Mouse (Mus musculus) olfactory bulb, adult 2 months (tissue): Measurements from ENCODE around the gene Mxi1. TPM values are rescaled to one million over a fixed set of nuclear protein-coding genes. Genes with fewer than 3 reads are reported as not detected.

Experiments used
- H3K27ac ChIP-seq: fragments of 200-500 bp; 2 replicates; pipeline ENCODE4 v1.5.1; 2012; ENCODE audit warnings: low read depth, low read length; ENCODE audit not compliant: insufficient read depth
- H3K4me1 ChIP-seq: fragments of 200-500 bp; 2 replicates; pipeline ENCODE4 v1.6.1; 2012; ENCODE audit warnings: low read length; ENCODE audit not compliant: control insufficient read depth, insufficient read depth
- H3K4me3 ChIP-seq: fragments of 200-500 bp; 2 replicates; pipeline ENCODE4 v1.5.1; 2012; ENCODE audit warnings: mild to moderate bottlenecking, low read depth, low read length, moderate library complexity; ENCODE audit not compliant: insufficient read depth
- CTCF ChIP-seq: fragments of 200-500 bp; IDR thresholded peaks from 2 replicates; pipeline ENCODE4 v1.5.1; 2012; ENCODE audit warnings: low read depth, mild to moderate bottlenecking, low read length, moderate library complexity; ENCODE audit not compliant: insufficient read depth
- POLR2A ChIP-seq: fragments of 200-500 bp; IDR thresholded peaks from 2 replicates; pipeline ENCODE4 v1.6.1; 2012; ENCODE audit warnings: mild to moderate bottlenecking, low read depth, low read length, moderate library complexity; ENCODE audit not compliant: insufficient read depth
- WGBS: fragments of 180-500 bp; shearing (Covaris S2); methylation state at CpG from one replicate; pipeline ENCODE4 v1.1.7; 2018; 5-methylcytosine and 5-hydroxymethylcytosine counted together
- polyA plus RNA-seq: library from polyadenylated mRNA; stranded (reverse); fragments of >200 nt; gene quantifications from 2 replicates; pipeline ENCODE4 v1.2.4, GENCODE M21; 2012; ENCODE audit warnings: low replicate concordance; ENCODE audit not compliant: missing spikeins, insufficient read depth, insufficient read length

Gene Mxi1
- polyA plus RNA-seq, 1 experiment: not detected

- TF ChIP-seq POLR2A: no peak
- no peak for TF ChIP-seq CTCF
- H3K4me1 ChIP-seq: peaks cover 27% of the 10 kb centered on the region
- H3K27ac ChIP-seq: peak overlapping the region; percentile 74
- no peak overlapping the region for H3K4me3 ChIP-seq
- WGBS: 60% methylated on average over 11 of the region's 11 CpGs
Observed at GRCm38 (mm10) chr19:53366057-53366775, 55.9 kb downstream of the Mxi1 start.

GRCm38 (mm10) chr19:53366881-53367280 is 56.6 kb downstream of the Mxi1 start:
- WGBS: 40% methylated on average over 7 of the region's 7 CpGs
- TF ChIP-seq POLR2A: no peak
- TF ChIP-seq CTCF: no peak
- peaks cover 24% of the 10 kb centered on the region for H3K4me1 ChIP-seq
- H3K27ac ChIP-seq: 0 out of 2 replicates have a peak overlapping the region, but pooled peaks have one; percentile 15
- H3K4me3 ChIP-seq: no peak overlapping the region

GRCm38 (mm10) chr19:53369469-53370043 is 59.2 kb downstream of the Mxi1 start:
- WGBS: 28% methylated on average over 14 of the region's 14 CpGs
- Histone ChIP-seq H3K27ac (no peak overlapping the region), H3K4me1 (peaks cover 24% of the 10 kb centered on the region), H3K4me3 (no peak overlapping the region)
- TF ChIP-seq POLR2A (no peak), CTCF (0 out of 2 replicates have a peak, but pooled peaks have one; percentile 29)

DNA sequence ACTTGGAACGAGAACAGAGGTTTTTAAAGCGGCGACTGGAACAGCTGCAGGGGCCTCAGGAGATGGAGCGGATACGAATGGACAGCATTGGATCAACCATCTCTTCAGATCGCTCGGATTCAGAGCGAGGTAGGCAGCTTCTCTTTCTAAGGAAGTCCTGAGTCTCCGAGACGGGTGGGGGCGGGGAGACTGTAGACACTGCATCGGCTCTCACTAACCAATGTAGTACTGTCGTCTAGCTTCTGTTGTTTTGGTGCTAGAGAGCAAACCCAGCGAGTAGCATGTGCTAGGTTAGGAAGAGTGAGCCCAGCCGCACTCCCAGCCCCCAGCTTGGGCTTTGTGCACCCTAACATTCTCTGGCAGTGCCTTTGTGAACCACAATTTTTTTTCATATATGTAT is 59.9 kb downstream of the Mxi1 start:
- H3K4me3 ChIP-seq: no peak overlapping the region
- WGBS: 73% methylated on average over 15 of the region's 15 CpGs
- H3K4me1 ChIP-seq: peaks cover 20% of the 10 kb centered on the region
- H3K27ac ChIP-seq: no peak overlapping the region
- no peak for TF ChIP-seq POLR2A
- TF ChIP-seq CTCF: no peak

DNA sequence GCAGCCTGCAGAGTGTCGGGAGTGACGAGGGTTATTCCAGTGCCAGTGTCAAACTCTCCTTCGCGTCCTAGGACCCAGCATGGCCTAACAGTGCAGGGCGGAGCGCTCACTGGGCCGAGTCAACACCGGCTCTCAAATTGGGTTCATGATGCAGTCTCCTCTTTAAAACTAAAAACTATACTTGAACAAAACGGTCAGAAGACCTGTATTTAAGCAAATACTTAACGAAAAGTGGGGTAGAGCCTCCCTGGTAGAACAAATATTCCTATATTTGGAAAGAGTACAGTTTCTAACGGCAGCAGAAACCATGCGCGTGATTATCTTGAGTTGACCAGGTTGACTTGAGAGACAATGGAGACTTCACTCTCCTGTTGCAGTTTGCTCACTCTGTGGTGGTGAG is 61.3 kb downstream of the Mxi1 start, which contains the start of gene Gm10197:
TSS of gene Gm10197 (minus strand) at position 101 of the 400 bp plus-strand sequence.
- H3K4me1 ChIP-seq: peaks cover 14% of the 10 kb centered on the region
- H3K4me3 ChIP-seq: no peak within 1 kb of the TSS
- no peak for TF ChIP-seq POLR2A
- no peak for TF ChIP-seq CTCF
- WGBS: 85% methylated on average over 13 of the region's 13 CpGs
- H3K27ac ChIP-seq: no peak within 1 kb of the TSS

GRCm38 (mm10) chr19:53373570-53373969 is 63.3 kb downstream of the Mxi1 start:
- WGBS: 86% methylated on average over 2 of the region's 2 CpGs
- peaks cover 8% of the 10 kb centered on the region for H3K4me1 ChIP-seq
- no peak overlapping the region for H3K4me3 ChIP-seq
- no peak overlapping the region for H3K27ac ChIP-seq
- TF ChIP-seq CTCF (no peak), POLR2A (no peak)

- no peak overlapping the region for H3K4me3 ChIP-seq
- H3K27ac ChIP-seq: no peak overlapping the region
- WGBS: 88% methylated on average over 6 of the region's 6 CpGs
- H3K4me1 ChIP-seq: peaks cover under 1% of the 10 kb centered on the region; the same call in 1 of the 2 replicates
- TF ChIP-seq CTCF (no peak), POLR2A (no peak)
Observed at GRCm38 (mm10) chr19:53375299-53375698, 65.0 kb downstream of the Mxi1 start.

DNA sequence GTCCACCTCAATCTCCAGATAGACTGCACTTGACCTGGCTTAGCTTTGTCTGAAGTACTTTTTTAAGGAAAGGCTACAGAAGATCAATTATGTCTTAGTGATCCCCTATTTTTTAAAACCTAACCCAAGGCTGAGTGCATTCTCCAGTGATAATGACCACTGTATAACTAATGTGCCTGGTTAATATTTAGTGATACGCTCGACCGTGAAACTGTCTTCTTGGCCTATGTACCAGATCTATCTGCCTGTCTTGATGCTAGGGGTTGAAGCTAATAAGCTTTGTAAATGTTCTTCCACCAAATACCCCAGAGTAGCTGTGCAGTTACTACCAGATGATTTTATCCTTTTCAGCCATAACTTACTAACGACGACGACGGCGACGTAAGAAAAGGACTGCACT is 65.5 kb downstream of the Mxi1 start:
- no peak overlapping the region for H3K4me3 ChIP-seq
- no peaks in the 10 kb centered on the region; the same call in 1 of the 2 replicates for H3K4me1 ChIP-seq
- no peak for TF ChIP-seq CTCF
- TF ChIP-seq POLR2A: no peak

DNA sequence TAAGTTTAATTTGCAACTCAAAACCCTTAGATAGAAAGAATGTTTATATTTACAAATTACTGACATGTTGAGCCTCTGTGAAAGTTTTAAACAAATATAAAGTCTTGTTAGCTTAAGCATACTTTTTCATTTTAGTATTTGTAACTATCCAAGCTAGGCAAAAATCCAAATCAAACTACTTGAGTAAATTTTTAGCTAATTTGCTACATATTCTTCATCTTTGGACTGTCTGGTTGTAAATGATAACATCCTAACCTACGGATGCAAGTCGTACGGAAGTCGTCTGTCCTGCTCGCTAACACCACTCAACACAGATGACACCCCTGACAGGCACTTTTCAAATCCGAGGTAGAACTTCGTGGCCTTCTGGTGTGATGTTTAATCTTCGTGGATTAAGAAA is 67.3 kb downstream of the Mxi1 start:
- Histone ChIP-seq H3K27ac (no peak overlapping the region), H3K4me1 (no peaks in the 10 kb centered on the region; the same call in 1 of the 2 replicates), H3K4me3 (no peak overlapping the region)
- 86% methylated on average over 8 of the region's 8 CpGs for WGBS
- no peak for TF ChIP-seq POLR2A
- no peak for TF ChIP-seq CTCF

More for the DNA sequence above, 65.5 kb downstream of the Mxi1 start:
- no peak overlapping the region for H3K27ac ChIP-seq
- 91% methylated on average over 9 of the region's 9 CpGs for WGBS
